Mouse (Mus musculus) thymus, adult 2 months (tissue): ENCODE results near the gene Rnf24.

Experiments
- CTCF ChIP-seq: fragments of 200-500 bp; IDR thresholded peaks from 2 replicates; pipeline ENCODE4 v1.5.1; 2012; ENCODE audit warnings: mild to moderate bottlenecking, control low read depth, low read length, moderate library complexity, borderline replicate concordance; ENCODE audit not compliant: control insufficient read depth, poor library complexity, insufficient read depth; ENCODE audit errors: extremely low read depth
- POLR2A ChIP-seq: fragments of 200-500 bp; IDR thresholded peaks from 2 replicates; pipeline ENCODE4 v1.6.1; 2012; ENCODE audit warnings: mild to moderate bottlenecking, low read length, control low read depth, moderate library complexity; ENCODE audit not compliant: control insufficient read depth, poor library complexity, insufficient read depth; ENCODE audit errors: extremely low read depth

- TF ChIP-seq CTCF (no peak), POLR2A (no peak)
These were observed 29.0 kb downstream of the Rnf24 start for GRCm38 (mm10) chr2:131323675-131324074.
